Mouse (Mus musculus): ENCODE measurements around the gene Bmp7. TPM values are rescaled to one million over a fixed set of nuclear protein-coding genes. Genes with fewer than 3 reads are reported as not detected.

The Bmp7 gene
- polyA plus RNA-seq, 1 experiment = 1.6 TPM

DNA sequence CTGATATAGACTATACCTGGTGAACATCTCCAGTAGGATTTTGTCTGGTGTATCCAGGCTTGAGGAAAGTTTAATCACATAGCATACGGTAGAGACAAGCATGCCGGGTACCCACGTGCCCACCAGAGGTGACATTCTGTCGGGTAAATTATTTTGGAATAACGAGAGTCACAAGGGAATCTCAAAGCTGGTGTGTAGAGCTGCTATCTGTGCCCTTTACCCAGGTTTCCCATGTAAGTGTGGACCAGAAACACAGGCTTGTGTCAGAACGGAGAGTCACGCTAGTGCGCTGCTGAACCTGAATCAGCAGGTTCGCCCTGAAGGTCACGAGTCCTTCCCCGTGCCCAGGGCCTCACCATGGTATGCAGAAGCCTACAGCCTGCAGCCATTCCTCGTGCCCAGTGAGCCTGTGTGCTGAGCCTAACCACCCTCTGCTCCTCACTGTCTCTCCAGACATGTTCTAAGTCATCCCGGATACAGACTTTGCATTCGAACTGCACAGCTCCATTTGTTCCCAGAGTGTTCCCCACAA, 10.2 kb downstream of the Bmp7 start:
- no peaks in the 10 kb centered on the region for H3K36me3 ChIP-seq (ENCODE audit: control insufficient read depth, insufficient read depth, low read length)
- H3K4me1 ChIP-seq (ENCODE audit: control insufficient read depth, insufficient read depth, insufficient read length) = no peaks in the 10 kb centered on the region
- WGBS = 89% methylated on average over 14 of the region's 14 CpGs
- no peak for DNase-seq (ENCODE audit: low read depth in 1 of 2, low spot score in 2 of 2)
- no peaks in the 10 kb centered on the region for H3K27me3 ChIP-seq (ENCODE audit: control insufficient read depth, insufficient read depth, low read length)
- H3K4me3 ChIP-seq (ENCODE audit: extremely low read depth, insufficient read depth, insufficient read length) = no peak overlapping the region
- no peak overlapping the region for H3K27ac ChIP-seq (ENCODE audit: insufficient read depth, low read length)
- TF ChIP-seq POLR2A (IDR thresholded peaks at IDR 0.05; ENCODE audit: low read depth, low read length) = no peak
- no peak for TF ChIP-seq CTCF (IDR thresholded peaks at IDR 0.05; ENCODE audit: extremely low read depth, insufficient read depth, insufficient read length, insufficient replicate concordance)

DNA sequence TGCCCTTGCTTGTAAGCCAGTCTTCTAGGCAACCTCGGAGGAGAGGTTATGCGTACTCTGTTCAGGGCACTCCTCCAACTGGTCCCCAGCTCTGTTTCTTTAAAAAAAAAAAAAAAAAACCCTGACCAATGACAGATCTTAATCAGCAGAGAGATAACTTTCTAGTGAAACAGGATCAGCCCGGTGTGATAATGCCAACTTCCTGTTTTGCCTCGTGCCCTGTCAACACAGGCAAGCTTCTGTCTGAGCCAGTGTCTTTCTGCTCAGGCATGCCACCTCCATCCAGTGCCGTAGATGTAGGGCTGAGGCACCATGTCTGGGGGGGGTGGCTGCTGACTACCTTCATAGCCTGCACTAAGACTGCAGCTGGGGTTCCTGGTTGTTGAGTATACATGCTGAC, 12.5 kb downstream of the Bmp7 start:
- H3K36me3 ChIP-seq (ENCODE audit: control insufficient read depth, insufficient read depth, low read length) = no peaks in the 10 kb centered on the region
- no peak overlapping the region for H3K4me3 ChIP-seq (ENCODE audit: extremely low read depth, insufficient read depth, insufficient read length)
- H3K27me3 ChIP-seq (ENCODE audit: control insufficient read depth, insufficient read depth, low read length) = no peaks in the 10 kb centered on the region
- H3K27ac ChIP-seq (ENCODE audit: insufficient read depth, low read length) = no peak overlapping the region
- TF ChIP-seq POLR2A (IDR thresholded peaks at IDR 0.05; ENCODE audit: low read depth, low read length) (no peak), CTCF (IDR thresholded peaks at IDR 0.05; ENCODE audit: extremely low read depth, insufficient read depth, insufficient read length, insufficient replicate concordance) (no peak)
- H3K4me1 ChIP-seq (ENCODE audit: control insufficient read depth, insufficient read depth, insufficient read length) = no peaks in the 10 kb centered on the region
- no peak for DNase-seq (ENCODE audit: low read depth in 1 of 2, low spot score in 2 of 2)
- WGBS = 20% methylated on average over 5 of the region's 5 CpGs

DNA sequence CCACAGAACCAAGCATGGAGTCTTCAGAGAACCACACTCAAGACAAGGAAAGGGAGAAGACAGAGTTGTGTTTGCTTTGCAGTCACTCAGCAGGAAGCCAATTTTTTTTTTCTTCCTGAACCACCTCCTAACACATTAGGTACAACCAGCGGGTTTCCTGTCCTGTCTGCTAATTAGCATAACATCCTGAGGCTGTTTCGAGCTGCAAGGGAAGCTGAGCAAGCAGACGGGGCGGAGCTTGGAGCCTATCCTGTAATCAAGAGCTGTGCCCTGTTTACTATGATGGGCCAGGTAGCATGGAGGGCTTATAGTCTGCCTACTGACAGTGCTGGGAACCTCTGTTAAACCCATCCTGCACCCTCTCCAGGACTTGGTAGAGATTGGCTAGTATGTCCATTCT, 13.8 kb downstream of the Bmp7 start:
- TF ChIP-seq CTCF (IDR thresholded peaks at IDR 0.05; ENCODE audit: extremely low read depth, insufficient read depth, insufficient read length, insufficient replicate concordance) (no peak), POLR2A (IDR thresholded peaks at IDR 0.05; ENCODE audit: low read depth, low read length) (no peak)
- H3K4me1 ChIP-seq (ENCODE audit: control insufficient read depth, insufficient read depth, insufficient read length) = no peaks in the 10 kb centered on the region
- 59% methylated on average over 4 of the region's 4 CpGs for WGBS
- H3K36me3 ChIP-seq (ENCODE audit: control insufficient read depth, insufficient read depth, low read length) = no peaks in the 10 kb centered on the region
- H3K4me3 ChIP-seq (ENCODE audit: extremely low read depth, insufficient read depth, insufficient read length) = no peak overlapping the region
- no peak for DNase-seq (ENCODE audit: low read depth in 1 of 2, low spot score in 2 of 2)
- H3K27ac ChIP-seq (ENCODE audit: insufficient read depth, low read length) = no peak overlapping the region
- no peaks in the 10 kb centered on the region for H3K27me3 ChIP-seq (ENCODE audit: control insufficient read depth, insufficient read depth, low read length)

DNA sequence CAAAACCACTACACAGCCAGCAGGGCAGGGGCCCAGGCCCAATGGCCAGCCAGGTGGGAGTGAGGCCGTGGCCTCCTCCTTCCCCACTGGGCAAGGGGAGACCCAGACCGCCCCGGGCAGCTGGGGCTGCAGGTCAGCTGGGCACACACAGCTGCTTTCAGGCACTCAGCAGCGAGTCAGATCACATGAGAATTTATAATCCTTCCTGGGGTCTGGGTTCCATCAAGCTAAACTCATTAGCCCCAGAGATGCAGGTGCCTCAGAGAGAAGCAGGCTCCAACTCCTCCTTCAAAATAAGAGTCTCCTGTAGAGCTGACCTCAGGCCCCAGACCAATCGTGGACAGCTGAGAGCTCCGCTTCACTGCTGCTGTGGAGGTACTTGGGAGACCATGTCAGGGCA, 15.2 kb downstream of the Bmp7 start:
- WGBS = 74% methylated on average over 6 of the region's 6 CpGs
- no peaks in the 10 kb centered on the region for H3K27me3 ChIP-seq (ENCODE audit: control insufficient read depth, insufficient read depth, low read length)
- TF ChIP-seq POLR2A (IDR thresholded peaks at IDR 0.05; ENCODE audit: low read depth, low read length) (no peak), CTCF (IDR thresholded peaks at IDR 0.05; ENCODE audit: extremely low read depth, insufficient read depth, insufficient read length, insufficient replicate concordance) (no peak)
- DNase-seq (ENCODE audit: low read depth in 1 of 2, low spot score in 2 of 2) = no peak
- no peaks in the 10 kb centered on the region for H3K4me1 ChIP-seq (ENCODE audit: control insufficient read depth, insufficient read depth, insufficient read length)
- H3K27ac ChIP-seq (ENCODE audit: insufficient read depth, low read length) = no peak overlapping the region
- H3K4me3 ChIP-seq (ENCODE audit: extremely low read depth, insufficient read depth, insufficient read length) = no peak overlapping the region
- H3K36me3 ChIP-seq (ENCODE audit: control insufficient read depth, insufficient read depth, low read length) = no peaks in the 10 kb centered on the region

DNA sequence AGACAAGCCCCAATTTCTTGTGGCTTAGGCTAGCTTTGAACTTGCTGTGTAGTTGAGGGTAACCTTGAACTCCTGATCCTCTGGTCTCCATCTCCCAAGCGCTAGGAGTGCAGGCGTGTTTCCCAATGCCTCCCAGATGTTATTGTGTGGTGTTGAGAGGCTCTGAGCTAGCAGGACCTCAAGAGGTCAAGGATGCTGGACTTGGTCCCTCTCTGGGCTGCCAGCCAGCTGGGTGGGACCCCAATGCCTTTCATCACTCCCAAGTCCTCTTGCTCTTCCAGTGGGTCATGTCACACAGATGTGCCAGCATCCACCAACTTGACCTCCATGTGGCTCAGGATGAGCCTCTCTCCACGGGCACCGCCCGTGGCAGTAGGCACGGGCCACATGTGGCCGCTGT, 16.9 kb downstream of the Bmp7 start:
- H3K4me1 ChIP-seq (ENCODE audit: control insufficient read depth, insufficient read depth, insufficient read length) = no peaks in the 10 kb centered on the region
- TF ChIP-seq CTCF (IDR thresholded peaks at IDR 0.05; ENCODE audit: extremely low read depth, insufficient read depth, insufficient read length, insufficient replicate concordance) = no peak
- no peak for TF ChIP-seq POLR2A (IDR thresholded peaks at IDR 0.05; ENCODE audit: low read depth, low read length)
- H3K4me3 ChIP-seq (ENCODE audit: extremely low read depth, insufficient read depth, insufficient read length) = no peak overlapping the region
- 84% methylated on average over 7 of the region's 7 CpGs for WGBS
- H3K27me3 ChIP-seq (ENCODE audit: control insufficient read depth, insufficient read depth, low read length) = no peaks in the 10 kb centered on the region
- no peaks in the 10 kb centered on the region for H3K36me3 ChIP-seq (ENCODE audit: control insufficient read depth, insufficient read depth, low read length)
- no peak overlapping the region for H3K27ac ChIP-seq (ENCODE audit: insufficient read depth, low read length)
- no peak for DNase-seq (ENCODE audit: low read depth in 1 of 2, low spot score in 2 of 2)

DNA sequence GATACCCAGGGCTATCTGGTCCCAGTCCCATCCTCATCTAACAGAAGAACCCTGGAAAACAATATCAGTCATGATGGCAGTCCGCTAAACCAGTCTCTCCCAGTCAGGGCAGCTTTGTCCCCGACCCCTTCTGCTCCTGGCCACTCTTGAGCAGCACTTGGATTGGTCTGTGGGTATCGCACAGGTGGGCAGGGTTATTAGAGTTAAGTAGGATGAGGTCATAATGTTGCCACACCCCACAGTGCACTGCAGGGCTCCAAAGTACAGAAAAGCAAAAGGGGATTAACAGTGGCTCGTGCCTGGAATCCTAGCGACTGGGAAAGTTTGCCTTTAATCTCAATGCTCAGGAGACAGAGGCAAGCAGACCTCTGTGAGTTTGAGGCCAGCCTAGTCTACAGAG, 17.5 kb downstream of the Bmp7 start:
- Histone ChIP-seq H3K4me3 (ENCODE audit: extremely low read depth, insufficient read depth, insufficient read length) (no peak overlapping the region), H3K27ac (ENCODE audit: insufficient read depth, low read length) (no peak overlapping the region), H3K27me3 (ENCODE audit: control insufficient read depth, insufficient read depth, low read length) (no peaks in the 10 kb centered on the region), H3K4me1 (ENCODE audit: control insufficient read depth, insufficient read depth, insufficient read length) (no peaks in the 10 kb centered on the region), H3K36me3 (ENCODE audit: control insufficient read depth, insufficient read depth, low read length) (no peaks in the 10 kb centered on the region)
- DNase-seq (ENCODE audit: low read depth in 1 of 2, low spot score in 2 of 2) = no peak
- 96% methylated on average over 5 of the region's 5 CpGs for WGBS
- no peak for TF ChIP-seq CTCF (IDR thresholded peaks at IDR 0.05; ENCODE audit: extremely low read depth, insufficient read depth, insufficient read length, insufficient replicate concordance)
- no peak for TF ChIP-seq POLR2A (IDR thresholded peaks at IDR 0.05; ENCODE audit: low read depth, low read length)

DNA sequence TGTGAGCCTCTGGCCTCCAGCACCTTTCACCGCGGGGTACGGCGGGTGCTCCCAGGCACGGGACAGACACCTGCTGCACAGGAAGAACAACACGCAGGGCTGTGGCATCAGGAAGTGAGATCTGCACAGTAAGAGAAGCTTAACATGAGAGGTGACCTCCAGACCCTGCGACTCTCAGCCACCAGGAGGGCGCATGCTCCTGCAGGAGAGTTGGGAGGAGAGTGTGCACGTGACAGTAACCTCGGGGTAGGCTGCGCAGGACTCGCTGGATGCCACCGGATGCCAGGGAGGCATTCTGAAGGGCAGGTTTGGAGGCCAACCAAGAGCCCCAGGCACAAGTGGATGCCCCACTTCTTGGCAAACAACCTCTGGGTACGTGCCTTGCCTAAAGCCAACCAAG, 26.1 kb downstream of the Bmp7 start:
- TF ChIP-seq POLR2A (IDR thresholded peaks at IDR 0.05; ENCODE audit: low read depth, low read length) (no peak), CTCF (IDR thresholded peaks at IDR 0.05; ENCODE audit: extremely low read depth, insufficient read depth, insufficient read length, insufficient replicate concordance) (no peak)
- WGBS = 39% methylated on average over 14 of the region's 14 CpGs
- Histone ChIP-seq H3K4me3 (ENCODE audit: extremely low read depth, insufficient read depth, insufficient read length) (no peak overlapping the region), H3K27me3 (ENCODE audit: control insufficient read depth, insufficient read depth, low read length) (no peaks in the 10 kb centered on the region), H3K4me1 (ENCODE audit: control insufficient read depth, insufficient read depth, insufficient read length) (no peaks in the 10 kb centered on the region), H3K36me3 (ENCODE audit: control insufficient read depth, insufficient read depth, low read length) (no peaks in the 10 kb centered on the region), H3K27ac (ENCODE audit: insufficient read depth, low read length) (no peak overlapping the region)
- DNase-seq (ENCODE audit: low read depth in 1 of 2, low spot score in 2 of 2) = peak in 1 of 2 experiments; percentile 5
